Mouse (Mus musculus): ENCODE data around the gene Tor1aip1. TPM values are rescaled to one million over a fixed set of nuclear protein-coding genes. Genes with fewer than 3 reads are reported as not detected.

Tor1aip1 gene
- polyA plus RNA-seq, 1 experiment from 2014 or later, result 48.3 TPM

GRCm38 (mm10) chr1:156024831-156025503, 11.3 kb downstream of the Tor1aip1 start:
- Histone ChIP-seq H3K4me3 (ENCODE audit: low read depth, low read length) (no peak overlapping the region), H3K9me3 (ENCODE audit: control insufficient read depth, low read depth, low read length) (no peaks in the 10 kb centered on the region), H3K27ac (ENCODE audit: low read length) (no peak overlapping the region), H3K9ac (replicated peaks; ENCODE audit: low read depth, low read length) (no peak overlapping the region), H3K27me3 (ENCODE audit: control insufficient read depth, insufficient read depth, low read length) (no peaks in the 10 kb centered on the region), H3K36me3 (ENCODE audit: control insufficient read depth, insufficient read depth, low read length) (peaks cover 36% of the 10 kb centered on the region), H3K4me1 (ENCODE audit: control insufficient read depth, insufficient read depth, low read length) (no peaks in the 10 kb centered on the region), H3K4me2 (replicated peaks; ENCODE audit: low read depth, low read length) (no peak overlapping the region)
- no peak for ATAC-seq (ENCODE audit: insufficient number of reproducible peaks, insufficient read depth, low FRiP score, low read depth)
- WGBS, result 83% methylated on average over 8 of the region's 8 CpGs

DNA sequence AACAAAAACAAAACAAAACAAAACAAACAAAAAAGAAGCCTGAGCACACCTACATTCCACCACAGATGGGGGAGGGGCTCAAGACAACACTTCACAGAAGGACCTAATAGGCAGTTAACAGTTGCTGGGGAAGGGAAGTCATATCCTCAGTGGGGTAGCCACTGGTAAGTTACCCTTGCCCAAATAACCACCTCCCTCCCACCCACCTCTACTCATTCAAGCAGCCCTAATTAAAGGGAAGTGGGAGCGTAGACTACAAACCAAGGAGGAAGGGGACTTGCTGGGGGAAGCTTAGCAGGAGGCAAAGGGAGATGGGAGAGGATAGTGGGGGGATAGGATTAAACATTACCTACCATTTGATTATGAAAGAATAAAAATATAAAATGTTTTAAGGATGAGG, 15.9 kb downstream of the Tor1aip1 start:
- no peak overlapping the region for H3K4me2 ChIP-seq (replicated peaks; ENCODE audit: low read depth, low read length)
- H3K4me1 ChIP-seq (ENCODE audit: control insufficient read depth, insufficient read depth, low read length), result no peaks in the 10 kb centered on the region
- no peaks in the 10 kb centered on the region for H3K27me3 ChIP-seq (ENCODE audit: control insufficient read depth, insufficient read depth, low read length)
- no peak for ATAC-seq (ENCODE audit: insufficient number of reproducible peaks, insufficient read depth, low FRiP score, low read depth)
- H3K27ac ChIP-seq (ENCODE audit: low read length), result no peak overlapping the region
- peaks cover 43% of the 10 kb centered on the region for H3K36me3 ChIP-seq (ENCODE audit: control insufficient read depth, insufficient read depth, low read length)
- no peaks in the 10 kb centered on the region for H3K9me3 ChIP-seq (ENCODE audit: control insufficient read depth, low read depth, low read length)
- 96% methylated on average over 1 of the region's 1 CpGs for WGBS
- H3K4me3 ChIP-seq (ENCODE audit: low read depth, low read length), result no peak overlapping the region
- H3K9ac ChIP-seq (replicated peaks; ENCODE audit: low read depth, low read length), result no peak overlapping the region

DNA sequence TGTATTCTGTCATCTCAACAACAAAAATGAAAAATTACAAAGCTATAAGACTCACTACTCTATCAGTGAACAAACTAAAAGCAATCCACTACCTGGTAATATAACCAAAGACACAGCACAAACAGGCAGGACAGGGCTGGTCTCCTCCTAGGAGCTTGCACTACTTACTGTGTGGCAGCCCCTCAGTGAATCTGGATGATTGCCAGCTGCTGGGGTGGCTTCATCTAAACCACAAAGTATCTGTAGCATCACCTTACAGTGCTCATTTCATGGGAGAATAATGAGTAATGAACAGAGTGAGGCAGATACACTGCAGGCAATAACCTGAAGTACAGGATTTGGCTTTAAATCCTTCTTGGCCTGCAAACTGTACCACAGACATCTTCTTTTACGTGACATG, 16.5 kb downstream of the Tor1aip1 start:
- H3K9ac ChIP-seq (replicated peaks; ENCODE audit: low read depth, low read length), result no peak overlapping the region
- H3K4me1 ChIP-seq (ENCODE audit: control insufficient read depth, insufficient read depth, low read length), result no peaks in the 10 kb centered on the region
- no peak overlapping the region for H3K4me3 ChIP-seq (ENCODE audit: low read depth, low read length)
- no peak overlapping the region for H3K4me2 ChIP-seq (replicated peaks; ENCODE audit: low read depth, low read length)
- 97% methylated on average over 1 of the region's 1 CpGs for WGBS
- H3K9me3 ChIP-seq (ENCODE audit: control insufficient read depth, low read depth, low read length), result no peaks in the 10 kb centered on the region
- no peak for ATAC-seq (ENCODE audit: insufficient number of reproducible peaks, insufficient read depth, low FRiP score, low read depth)
- H3K27me3 ChIP-seq (ENCODE audit: control insufficient read depth, insufficient read depth, low read length), result no peaks in the 10 kb centered on the region
- H3K36me3 ChIP-seq (ENCODE audit: control insufficient read depth, insufficient read depth, low read length), result peaks cover 43% of the 10 kb centered on the region
- no peak overlapping the region for H3K27ac ChIP-seq (ENCODE audit: low read length)

- no peak overlapping the region for H3K4me2 ChIP-seq (replicated peaks; ENCODE audit: low read depth, low read length)
- WGBS, result 87% methylated on average over 1 of the region's 1 CpGs
- no peaks in the 10 kb centered on the region for H3K4me1 ChIP-seq (ENCODE audit: control insufficient read depth, insufficient read depth, low read length)
- no peaks in the 10 kb centered on the region for H3K9me3 ChIP-seq (ENCODE audit: control insufficient read depth, low read depth, low read length)
- no peak for ATAC-seq (ENCODE audit: insufficient number of reproducible peaks, insufficient read depth, low FRiP score, low read depth)
- H3K27me3 ChIP-seq (ENCODE audit: control insufficient read depth, insufficient read depth, low read length), result no peaks in the 10 kb centered on the region
- peaks cover 38% of the 10 kb centered on the region for H3K36me3 ChIP-seq (ENCODE audit: control insufficient read depth, insufficient read depth, low read length)
- H3K27ac ChIP-seq (ENCODE audit: low read length), result no peak overlapping the region
- no peak overlapping the region for H3K4me3 ChIP-seq (ENCODE audit: low read depth, low read length)
- H3K9ac ChIP-seq (replicated peaks; ENCODE audit: low read depth, low read length), result no peak overlapping the region
Observed at GRCm38 (mm10) chr1:156009003-156009402, 27.3 kb downstream of the Tor1aip1 start.

DNA sequence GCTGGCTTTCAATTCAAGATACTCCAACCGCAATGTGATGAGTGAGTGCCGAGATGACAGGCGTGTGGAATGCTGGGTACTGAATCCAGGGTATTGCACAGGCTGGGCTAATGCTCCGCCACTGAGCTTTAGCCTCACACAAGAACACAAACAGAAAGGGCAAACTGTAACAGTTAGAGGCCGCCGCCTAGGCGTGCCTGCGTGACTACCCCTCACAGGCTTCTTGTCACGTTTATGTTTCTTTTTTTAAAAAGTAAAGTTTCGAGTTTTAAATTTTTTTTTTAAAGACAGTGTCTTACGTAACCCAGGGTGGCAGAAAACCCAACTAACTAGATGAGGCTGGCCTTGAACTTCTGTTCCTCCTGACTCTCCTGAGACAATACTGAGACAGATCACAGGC, 30.4 kb downstream of the Tor1aip1 start:
- H3K27ac ChIP-seq (ENCODE audit: low read length), result no peak overlapping the region
- H3K9ac ChIP-seq (replicated peaks; ENCODE audit: low read depth, low read length), result no peak overlapping the region
- H3K36me3 ChIP-seq (ENCODE audit: control insufficient read depth, insufficient read depth, low read length), result peaks cover 25% of the 10 kb centered on the region
- no peaks in the 10 kb centered on the region for H3K9me3 ChIP-seq (ENCODE audit: control insufficient read depth, low read depth, low read length)
- H3K4me3 ChIP-seq (ENCODE audit: low read depth, low read length), result no peak overlapping the region
- 91% methylated on average over 11 of the region's 11 CpGs for WGBS
- no peak for ATAC-seq (ENCODE audit: insufficient number of reproducible peaks, insufficient read depth, low FRiP score, low read depth)
- H3K4me1 ChIP-seq (ENCODE audit: control insufficient read depth, insufficient read depth, low read length), result no peaks in the 10 kb centered on the region
- H3K4me2 ChIP-seq (replicated peaks; ENCODE audit: low read depth, low read length), result no peak overlapping the region
- H3K27me3 ChIP-seq (ENCODE audit: control insufficient read depth, insufficient read depth, low read length), result no peaks in the 10 kb centered on the region

GRCm38 (mm10) chr1:156003201-156003935, 32.9 kb downstream of the Tor1aip1 start:
- Histone ChIP-seq H3K4me1 (ENCODE audit: control insufficient read depth, insufficient read depth, low read length) (no peaks in the 10 kb centered on the region), H3K27ac (ENCODE audit: low read length) (no peak overlapping the region), H3K9me3 (ENCODE audit: control insufficient read depth, low read depth, low read length) (no peaks in the 10 kb centered on the region), H3K4me2 (replicated peaks; ENCODE audit: low read depth, low read length) (no peak overlapping the region), H3K9ac (replicated peaks; ENCODE audit: low read depth, low read length) (no peak overlapping the region), H3K27me3 (ENCODE audit: control insufficient read depth, insufficient read depth, low read length) (no peaks in the 10 kb centered on the region), H3K4me3 (ENCODE audit: low read depth, low read length) (no peak overlapping the region), H3K36me3 (ENCODE audit: control insufficient read depth, insufficient read depth, low read length) (peaks cover 19% of the 10 kb centered on the region)
- no peak for ATAC-seq (ENCODE audit: insufficient number of reproducible peaks, insufficient read depth, low FRiP score, low read depth)
- WGBS, result 84% methylated on average over 7 of the region's 7 CpGs

DNA sequence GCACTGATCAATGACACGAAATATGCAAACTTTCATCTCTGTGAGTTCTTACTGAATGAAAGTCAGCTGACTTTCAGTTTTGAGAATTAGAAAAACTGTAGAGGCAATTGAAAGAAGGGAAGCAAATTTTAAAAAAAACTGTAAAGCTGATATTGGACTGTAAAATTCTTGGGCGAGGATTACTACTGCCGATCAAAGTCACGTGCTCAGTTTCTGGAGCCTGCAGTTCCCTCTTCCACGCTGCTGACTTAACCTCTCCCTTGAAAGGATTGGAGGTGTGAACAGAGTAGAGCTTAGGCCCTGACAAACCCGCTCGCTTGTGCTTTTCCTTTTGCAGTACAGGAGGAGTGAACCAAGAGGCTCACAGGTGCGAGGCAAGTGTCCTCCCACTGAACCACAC, 33.9 kb downstream of the Tor1aip1 start:
- WGBS, result 81% methylated on average over 8 of the region's 8 CpGs
- Histone ChIP-seq H3K9me3 (ENCODE audit: control insufficient read depth, low read depth, low read length) (no peaks in the 10 kb centered on the region), H3K4me2 (replicated peaks; ENCODE audit: low read depth, low read length) (no peak overlapping the region), H3K4me1 (ENCODE audit: control insufficient read depth, insufficient read depth, low read length) (no peaks in the 10 kb centered on the region), H3K9ac (replicated peaks; ENCODE audit: low read depth, low read length) (no peak overlapping the region), H3K36me3 (ENCODE audit: control insufficient read depth, insufficient read depth, low read length) (peaks cover 12% of the 10 kb centered on the region), H3K27ac (ENCODE audit: low read length) (no peak overlapping the region), H3K27me3 (ENCODE audit: control insufficient read depth, insufficient read depth, low read length) (no peaks in the 10 kb centered on the region), H3K4me3 (ENCODE audit: low read depth, low read length) (no peak overlapping the region)
- ATAC-seq (ENCODE audit: insufficient number of reproducible peaks, insufficient read depth, low FRiP score, low read depth), result no peak

GRCm38 (mm10) chr1:155995612-155996011, 40.7 kb downstream of the Tor1aip1 start:
- Histone ChIP-seq H3K4me2 (replicated peaks; ENCODE audit: low read depth, low read length) (no peak overlapping the region), H3K4me3 (ENCODE audit: low read depth, low read length) (no peak overlapping the region), H3K27ac (ENCODE audit: low read length) (no peak overlapping the region), H3K4me1 (ENCODE audit: control insufficient read depth, insufficient read depth, low read length) (no peaks in the 10 kb centered on the region; the same call in 1 of the 2 replicates), H3K9ac (replicated peaks; ENCODE audit: low read depth, low read length) (no peak overlapping the region), H3K9me3 (ENCODE audit: control insufficient read depth, low read depth, low read length) (no peaks in the 10 kb centered on the region), H3K27me3 (ENCODE audit: control insufficient read depth, insufficient read depth, low read length) (no peaks in the 10 kb centered on the region), H3K36me3 (ENCODE audit: control insufficient read depth, insufficient read depth, low read length) (no peaks in the 10 kb centered on the region)
- 33% methylated on average over 2 of the region's 2 CpGs for WGBS
- ATAC-seq (ENCODE audit: insufficient number of reproducible peaks, insufficient read depth, low FRiP score, low read depth), result no peak
